Mouse (Mus musculus): ENCODE measurements around the gene Zfand6.

Zfand6 gene

DNA sequence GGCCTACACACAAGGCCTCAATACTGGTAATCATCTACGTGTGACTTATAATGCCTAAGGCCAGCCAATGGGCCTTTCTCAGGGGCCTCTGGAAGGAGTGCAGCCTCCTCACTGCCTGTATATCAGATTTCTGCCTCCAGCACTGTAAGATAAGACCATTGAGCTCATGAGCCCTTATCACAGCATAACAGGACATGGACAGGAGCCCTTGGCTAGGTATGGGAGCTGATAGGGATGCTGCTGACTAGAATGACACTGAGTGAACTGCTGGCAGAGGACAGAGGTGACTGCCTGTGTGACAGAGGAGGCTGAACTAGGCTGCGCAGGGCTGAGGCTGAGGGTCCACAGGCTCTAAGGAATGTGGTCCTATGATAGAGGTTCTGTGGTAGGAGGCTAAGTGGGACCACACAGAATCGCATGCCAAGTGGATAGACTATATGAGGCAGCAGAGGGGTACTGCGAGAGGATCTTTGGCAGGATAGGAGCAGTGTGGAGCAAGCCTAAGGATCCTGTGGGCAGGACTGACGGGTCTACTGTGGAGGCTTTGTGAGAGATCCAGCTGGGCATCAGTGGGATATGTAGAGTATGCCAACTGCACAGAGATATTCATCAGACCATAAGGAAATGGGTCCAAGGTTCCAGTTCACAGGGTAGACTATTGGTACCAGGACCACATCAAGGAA is 102.5 kb downstream of the Zfand6 start:
- no peak for DNase-seq

DNA sequence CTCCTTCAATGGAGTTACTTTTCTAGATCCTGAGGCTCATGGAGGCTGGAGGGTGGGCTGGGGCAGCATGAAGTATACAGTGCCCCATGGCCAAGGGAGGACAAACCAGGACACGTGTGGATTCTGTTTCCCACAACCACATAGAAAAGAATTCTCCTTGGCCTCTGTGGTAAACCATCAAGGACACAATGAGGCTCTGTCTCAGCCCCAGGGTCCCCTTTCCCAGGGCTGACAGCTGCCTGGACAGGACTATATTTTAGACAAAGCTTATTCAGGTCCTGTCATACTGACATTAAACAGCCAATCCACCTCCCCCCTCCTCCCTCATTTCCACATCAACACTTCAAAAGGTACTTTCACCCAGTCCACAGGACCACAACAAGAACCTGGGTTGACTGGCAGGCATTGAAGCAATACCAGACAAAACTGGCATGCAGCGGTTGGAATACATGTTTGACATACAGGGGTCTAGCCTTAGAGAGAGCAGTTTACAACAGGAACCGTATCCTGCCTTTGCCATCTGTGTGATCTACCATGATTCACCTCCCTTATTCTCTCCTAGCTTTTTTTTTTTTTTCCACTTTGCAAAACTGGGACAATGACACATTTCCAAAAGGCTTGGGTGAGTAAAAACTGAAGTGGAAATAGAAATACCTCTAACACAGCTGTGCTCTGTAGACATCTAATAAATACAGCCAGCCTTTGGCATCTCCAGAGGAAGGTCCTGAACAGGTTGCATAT is 103.2 kb downstream of the Zfand6 start:
- no peak for DNase-seq

DNA sequence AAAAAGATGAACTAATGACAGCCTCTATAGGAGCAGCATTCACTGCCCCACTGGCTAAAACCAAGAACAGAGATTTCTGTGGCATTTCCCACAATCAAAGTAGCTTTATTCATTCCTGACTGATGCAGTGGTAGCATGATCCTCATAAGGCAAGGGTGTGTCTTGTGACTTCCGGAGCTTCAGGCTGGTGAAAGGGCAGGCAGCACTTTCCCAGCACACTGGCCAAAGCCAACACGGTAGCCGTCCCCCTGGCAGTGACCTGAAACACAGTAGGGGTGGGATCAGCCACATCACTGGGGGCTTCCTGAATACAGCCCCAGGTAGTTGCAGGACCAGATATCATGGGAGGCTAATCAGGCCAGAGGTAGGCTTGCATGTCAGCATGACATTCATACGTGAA is 104.7 kb downstream of the Zfand6 start:
- DNase-seq = no peak

DNA sequence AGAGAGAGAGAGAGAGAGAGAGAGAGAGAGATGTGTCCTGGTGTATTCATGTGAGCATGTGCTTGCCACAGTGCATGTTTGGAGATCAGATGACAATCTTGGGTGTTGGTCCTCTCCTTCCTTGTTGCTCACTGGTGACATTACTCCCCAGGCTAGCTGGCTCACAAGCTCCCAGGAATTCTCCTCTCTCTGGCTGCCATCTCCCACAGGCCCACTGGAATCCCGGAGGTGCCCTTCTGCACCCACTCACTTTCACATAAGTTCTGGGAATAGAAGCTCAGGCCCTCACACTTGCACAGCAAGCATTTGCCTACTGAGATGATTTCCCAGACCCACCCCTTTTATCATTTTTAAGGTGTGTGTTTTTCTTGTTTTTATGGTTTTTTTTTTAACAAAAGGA is 110.0 kb downstream of the Zfand6 start:
- no peak for DNase-seq

DNA sequence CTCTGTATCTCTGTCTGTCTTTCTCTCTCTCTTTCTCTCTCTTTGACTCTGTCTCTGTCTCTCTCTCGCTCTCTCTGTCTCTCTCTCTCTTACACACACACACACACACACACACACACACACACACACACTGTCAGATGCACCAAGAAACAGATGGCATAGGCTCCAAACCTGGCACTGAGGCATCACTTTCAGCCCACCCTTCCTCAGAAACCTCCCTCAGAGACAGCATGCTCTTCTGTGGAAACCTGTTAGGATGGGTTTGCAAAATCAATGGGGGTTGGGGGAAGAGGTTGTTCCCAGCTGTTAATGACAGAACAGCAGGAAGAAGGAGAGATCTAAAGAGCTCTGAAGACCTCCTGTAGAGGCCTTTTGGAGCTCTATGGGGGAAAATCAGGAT is 110.9 kb downstream of the Zfand6 start:
- no peak for DNase-seq

DNA sequence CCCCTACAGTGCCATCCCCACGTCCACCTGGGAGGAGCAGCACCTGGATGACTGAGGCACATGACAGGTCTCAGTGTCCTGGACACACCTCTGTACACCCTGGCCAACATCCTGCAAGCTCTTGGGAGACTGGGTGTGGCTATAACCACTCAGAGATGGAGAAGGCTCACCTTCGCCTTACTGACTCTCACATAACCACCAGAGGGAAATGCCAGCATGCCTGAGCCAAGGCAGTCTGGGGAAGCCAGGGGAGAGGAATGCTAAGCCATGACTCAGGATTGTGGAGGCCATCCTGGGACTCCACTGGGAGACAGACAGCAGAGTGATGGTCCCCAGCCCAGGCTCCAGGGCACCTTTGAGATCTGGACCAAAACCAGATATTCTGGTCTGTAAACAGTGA is 112.7 kb downstream of the Zfand6 start:
- DNase-seq = no peak

DNA sequence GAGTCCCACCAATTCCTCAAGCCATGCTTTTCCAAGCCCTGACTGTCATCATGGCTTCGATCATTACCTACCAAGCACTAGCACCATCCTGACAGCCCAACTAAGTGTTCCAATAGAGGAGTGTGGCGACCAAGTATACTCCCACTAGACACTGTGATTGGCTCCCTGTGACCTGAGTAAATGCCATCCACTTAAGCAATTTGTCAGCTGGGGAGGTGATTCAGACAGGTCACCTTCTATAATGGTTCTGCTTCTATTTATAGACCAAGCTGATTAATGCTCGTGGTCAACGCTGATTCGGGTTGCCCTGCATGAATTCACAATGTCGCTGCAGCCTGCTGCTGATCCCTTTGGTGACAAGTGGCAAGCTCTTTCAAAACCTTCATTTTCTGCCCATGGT is 123.6 kb downstream of the Zfand6 start:
- DNase-seq = no peak

DNA sequence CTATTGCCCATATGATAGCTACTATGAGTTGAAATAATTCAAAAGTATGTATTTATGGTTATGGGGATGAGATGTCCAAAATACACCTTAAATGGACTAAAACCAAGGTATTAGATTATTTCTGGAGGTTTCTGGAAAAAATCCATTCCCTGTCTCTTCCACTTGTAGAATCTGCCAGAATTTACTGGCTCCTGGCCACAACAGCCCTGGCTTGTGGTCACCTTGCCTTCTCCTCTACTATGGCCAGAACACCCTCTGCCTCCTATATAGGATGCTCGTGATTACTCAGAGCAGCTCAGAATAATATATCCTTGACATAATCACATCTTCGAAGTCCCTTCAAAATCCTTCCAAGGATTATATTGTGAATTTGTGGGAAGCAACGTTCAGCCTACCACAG is 125.5 kb downstream of the Zfand6 start:
- DNase-seq = no peak
